Mouse (Mus musculus) forelimb bud, embryonic 11.5 days (tissue): Measurements from ENCODE around the gene Thap12.

Experiments used
- DNase-seq: peaks from one replicate; pipeline ENCODE4 v3.0.0-alpha.2; 2012; ENCODE audit warnings: low read depth, low spot score

Thap12 gene

DNA sequence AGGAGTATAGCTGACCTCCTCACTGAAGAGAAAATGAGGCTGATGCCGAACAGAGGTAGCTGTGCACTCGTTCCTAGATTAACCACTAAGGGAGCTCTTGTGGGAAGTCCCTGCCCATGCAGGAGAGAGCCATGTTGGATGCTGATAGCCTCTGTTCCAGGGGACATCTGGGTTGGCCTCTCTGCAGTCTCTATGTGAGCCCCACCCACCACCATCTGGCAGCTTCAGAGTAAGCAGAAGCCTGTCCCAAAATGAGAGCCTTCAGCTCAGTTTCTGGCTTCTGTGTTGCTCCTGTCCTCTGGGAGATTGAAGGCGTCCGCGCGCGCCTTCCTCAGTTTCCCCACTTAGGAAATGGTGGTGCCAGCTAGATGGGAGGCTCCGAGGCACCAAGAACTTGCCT, 53.7 kb downstream of the Thap12 start:
- no peak for DNase-seq

DNA sequence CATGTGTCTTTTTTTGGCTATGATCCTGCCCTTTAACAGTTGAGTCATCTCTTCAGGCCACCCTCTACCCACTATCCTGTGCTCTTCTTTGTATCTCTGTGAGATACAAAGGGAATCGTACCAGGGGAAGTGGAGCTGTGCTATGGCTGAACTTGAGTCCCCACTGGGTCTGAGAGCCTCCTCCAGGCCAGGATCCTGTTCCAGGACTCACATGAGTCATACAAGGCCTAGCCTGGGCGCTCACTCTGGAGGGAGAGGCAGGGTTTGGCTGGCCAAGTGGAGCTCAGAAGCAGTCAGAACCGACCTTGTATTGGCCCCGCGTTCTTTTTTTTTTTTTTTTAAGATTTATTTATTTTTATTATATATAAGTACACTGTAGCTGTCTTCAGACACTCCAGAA, 57.2 kb downstream of the Thap12 start:
- no peak for DNase-seq

DNA sequence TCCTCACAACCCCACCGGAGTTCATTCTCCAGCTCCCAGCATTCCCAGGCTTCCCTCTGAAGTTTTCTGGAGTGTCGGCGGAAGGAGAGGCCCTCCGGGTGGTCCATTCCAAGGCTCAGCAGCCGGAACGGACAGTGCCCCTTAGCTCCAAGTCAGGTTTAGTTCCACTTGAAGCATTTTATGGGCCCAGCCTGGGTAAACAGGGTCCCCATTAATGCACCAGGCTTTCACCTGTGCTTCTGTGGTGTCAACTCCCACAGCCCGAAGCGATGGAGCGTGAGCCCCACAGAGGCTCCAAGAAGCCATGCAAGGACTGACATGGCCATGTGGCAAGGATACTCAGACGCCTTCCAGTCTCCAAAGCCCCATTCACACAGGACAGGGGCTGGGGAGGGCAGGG, 61.0 kb downstream of the Thap12 start:
- no peak for DNase-seq

DNA sequence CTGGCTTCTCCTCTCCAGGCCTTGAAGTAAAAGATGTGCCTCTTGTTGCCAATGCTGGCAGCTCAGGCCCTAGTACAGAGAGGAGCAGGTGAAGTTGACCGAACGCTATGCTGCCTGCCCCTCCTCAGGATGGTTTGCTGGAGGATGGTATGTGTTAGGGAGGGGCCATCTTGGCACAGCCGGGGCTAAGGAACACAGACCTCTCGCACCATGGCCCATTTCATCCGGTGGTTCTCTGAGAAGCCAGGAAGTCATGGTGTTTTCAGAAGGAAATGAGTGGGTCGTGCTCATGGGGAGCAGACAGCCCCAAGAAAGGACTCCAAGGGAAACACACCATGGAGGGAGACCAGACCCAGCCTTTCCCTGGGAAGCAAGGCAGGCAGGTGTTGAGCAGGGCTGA, 64.4 kb downstream of the Thap12 start:
- no peak for DNase-seq
